Mouse (Mus musculus) testis, adult 2 months (tissue): ENCODE data around the gene Poc1b.

Source experiments
- CTCF ChIP-seq: fragments of 200-500 bp; IDR thresholded peaks from 2 replicates; pipeline ENCODE4 v1.5.1; 2012; ENCODE audit warnings: low read depth, mild to moderate bottlenecking, inconsistent platforms, low read length, moderate library complexity; ENCODE audit not compliant: control insufficient read depth, insufficient read depth, insufficient replicate concordance
- POLR2A ChIP-seq: fragments of 200-500 bp; IDR thresholded peaks from 2 replicates; pipeline ENCODE4 v1.6.1; 2012; ENCODE audit warnings: low read depth, mild to moderate bottlenecking, inconsistent platforms, low read length, moderate library complexity; ENCODE audit not compliant: control insufficient read depth

DNA sequence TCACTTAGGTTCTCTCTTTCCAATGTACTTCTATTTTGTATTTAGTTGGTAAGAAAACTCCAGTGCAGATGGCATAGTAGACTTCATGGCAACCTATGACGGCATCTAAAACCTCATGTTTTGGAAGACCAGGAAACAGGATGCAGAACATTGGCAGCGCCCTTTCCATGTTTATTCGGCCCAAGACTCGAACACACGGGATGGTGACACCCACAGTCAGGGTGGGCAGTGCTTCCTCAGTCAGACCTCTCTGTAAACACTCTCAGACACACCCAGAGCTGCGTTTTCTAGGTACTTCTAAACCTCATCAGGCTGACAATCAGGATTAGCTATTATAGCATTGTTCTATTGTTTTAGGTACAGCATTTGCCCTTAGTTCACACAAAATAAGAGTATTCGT lies 46.2 kb upstream of the Poc1b start:
- no peak for TF ChIP-seq CTCF
- TF ChIP-seq POLR2A = no peak
